8 mouse cellular contexts compared by ENCODE assay signal in genomic region chr5:96792936-96793718, GRCm38 (mm10). TPM values are rescaled to one million over a fixed set of nuclear protein-coding genes. Genes with fewer than 3 reads are reported as not detected.
DNase-seq lines count a peak whose midpoint lies in the region; ATAC-seq lines count a peak whose summit lies in the region.

Gene Anxa3 (plus strand): TSS chr5:96793339.

- H3K4me3 ChIP-seq in intestine, embryonic 14.5 days (ENCODE audit: low read depth, low read length) = peak within 1 kb of the TSS; percentile 49
- peak within 1 kb of the TSS; percentile 36 for H3K4me3 ChIP-seq in limb, embryonic 11.5 days (ENCODE audit: low read depth, low read length)
- H3K4me3 ChIP-seq in midbrain, embryonic 11.5 days (ENCODE audit: low read depth, low read length) = peak within 1 kb of the TSS; percentile 34

- H3K9ac ChIP-seq in intestine, embryonic 14.5 days (ENCODE audit: low read length) = peak within 1 kb of the TSS; percentile 53
- peak within 1 kb of the TSS; percentile 59 for H3K9ac ChIP-seq in limb, embryonic 11.5 days (ENCODE audit: low read length)
- peak within 1 kb of the TSS; percentile 44 for H3K9ac ChIP-seq in midbrain, embryonic 11.5 days (ENCODE audit: low read length)

- no peak within 1 kb of the TSS for H3K27ac ChIP-seq in intestine, embryonic 14.5 days (ENCODE audit: low read depth)
- H3K27ac ChIP-seq in limb, embryonic 11.5 days (replicated peaks; ENCODE audit: low read depth, low read length) = no peak within 1 kb of the TSS
- no peak within 1 kb of the TSS for H3K27ac ChIP-seq in midbrain, embryonic 11.5 days (ENCODE audit: low read depth, low read length)

- no peaks in the 10 kb centered on the region for H3K36me3 ChIP-seq in intestine, embryonic 14.5 days (ENCODE audit: control insufficient read depth, insufficient read depth, low read length)
- no peaks in the 10 kb centered on the region for H3K36me3 ChIP-seq in limb, embryonic 11.5 days (ENCODE audit: control insufficient read depth, insufficient read depth, low read length)
- no peaks in the 10 kb centered on the region for H3K36me3 ChIP-seq in midbrain, embryonic 11.5 days (ENCODE audit: control insufficient read depth, insufficient read depth, low read length)

- H3K27me3 ChIP-seq in intestine, embryonic 14.5 days (replicated peaks; ENCODE audit: control insufficient read depth, insufficient read depth, low read length) = no peaks in the 10 kb centered on the region
- no peaks in the 10 kb centered on the region for H3K27me3 ChIP-seq in limb, embryonic 11.5 days (ENCODE audit: control insufficient read depth, insufficient read depth, low read length)
- no peaks in the 10 kb centered on the region for H3K27me3 ChIP-seq in midbrain, embryonic 11.5 days (ENCODE audit: control insufficient read depth, insufficient read depth, low read length)

- H3K4me2 ChIP-seq in intestine, embryonic 14.5 days (ENCODE audit: low read length) = peak within 1 kb of the TSS; percentile 81
- H3K4me2 ChIP-seq in limb, embryonic 11.5 days (ENCODE audit: low read depth, severe bottlenecking) = peak within 1 kb of the TSS; percentile 84
- H3K4me2 ChIP-seq in midbrain, embryonic 11.5 days = peak within 1 kb of the TSS; percentile 58

- H3K4me1 ChIP-seq in intestine, embryonic 14.5 days (replicated peaks; ENCODE audit: control insufficient read depth, insufficient read depth, low read length) = peaks cover 3% of the 10 kb centered on the region; the same call in 1 of the 2 replicates
- 0 out of 2 replicates have a peak, but pooled peaks cover 4% of the 10 kb centered on the region for H3K4me1 ChIP-seq in limb, embryonic 11.5 days (ENCODE audit: control insufficient read depth, insufficient read depth, low read length)
- H3K4me1 ChIP-seq in midbrain, embryonic 11.5 days (ENCODE audit: control insufficient read depth, insufficient read depth, low read length) = no peaks in the 10 kb centered on the region

- ATAC-seq in CD4-positive, CD25-positive, alpha-beta regulatory T cell, adult 4 months = no peak
- peak; percentile 88 for ATAC-seq in intestine, embryonic 14.5 days (replicated peaks; ENCODE audit: low FRiP score, low TSS enrichment, low read depth)
- ATAC-seq in limb, embryonic 11.5 days (ENCODE audit: insufficient number of reproducible peaks, low FRiP score, low TSS enrichment, low read depth) = peak; percentile 76
- peak; percentile 86 for ATAC-seq in midbrain, embryonic 11.5 days (ENCODE audit: low FRiP score)

- H3K9me3 ChIP-seq in intestine, embryonic 14.5 days (ENCODE audit: control insufficient read depth, low read length) = no peaks in the 10 kb centered on the region
- H3K9me3 ChIP-seq in limb, embryonic 11.5 days (ENCODE audit: control insufficient read depth, low read length) = no peaks in the 10 kb centered on the region
- H3K9me3 ChIP-seq in midbrain, embryonic 11.5 days (ENCODE audit: control insufficient read depth, low read length) = no peaks in the 10 kb centered on the region

- DNase-seq in CD4-positive, CD25-positive, alpha-beta regulatory T cell, adult 2 months (ENCODE audit: low read depth, low spot score) = peak; percentile 17
- DNase-seq in brain, adult 2 months (ENCODE audit: low read depth, low spot score) = peak; percentile 34
- DNase-seq in gastrocnemius, postnatal 25 days = peak; percentile 71
- peak; percentile 69 for DNase-seq in intestine, embryonic 14.5 days (ENCODE audit: low spot score)
- DNase-seq in limb, embryonic 11.5 days (ENCODE audit: low spot score) = peak; percentile 53
- DNase-seq in midbrain, embryonic 11.5 days (ENCODE audit: low spot score, missing footprints) = peak; percentile 89
- DNase-seq in urinary bladder, postnatal 36 days (ENCODE audit: low spot score in 2 of 2) = peak; percentile 39 to 61

- 9% methylated on average over 25 of the region's 26 CpGs for WGBS in intestine, embryonic 14.5 days
- WGBS in limb, embryonic 11.5 days = 12% methylated on average over 26 of the region's 26 CpGs
- WGBS in midbrain, embryonic 11.5 days = 11% methylated on average over 24 of the region's 26 CpGs

RNA-seq across cellular contexts. Expression of gene Anxa3, which starts in this region (rescaled TPM):
- polyA plus RNA-seq in CD4-positive, CD25-positive, alpha-beta regulatory T cell, adult 4 months (2017; shearing (Covaris generic)) = under 1 TPM; 0.62 to 0.81 TPM
- total RNA-seq in gastrocnemius, postnatal 25 days (2021) = 10 to 100 TPM; 20.2 to 20.5 TPM
- 53.9 TPM in 2 replicates for polyA plus RNA-seq in intestine, embryonic 14.5 days (2014; fragmentation: Nextera tagmentation; extraction: Ambion mirVana)
- polyA plus RNA-seq in limb, embryonic 11.5 days (2014; fragmentation: Nextera tagmentation; extraction: Ambion mirVana) = 17.1 and 22.4 TPM in 2 replicates
- 52.7 and 59.7 TPM in 2 replicates for polyA plus RNA-seq in midbrain, embryonic 11.5 days (2014; fragmentation: Nextera tagmentation; extraction: Ambion mirVana)

Comparison
In these comparisons a context has a peak if more than half of its experiments do, and no peak if none do; other contexts are left out.
1. RNA of gene Anxa3 (polyA plus RNA-seq): 53.9 TPM in intestine, embryonic 14.5 days, 52.7 to 59.7 TPM in midbrain, embryonic 11.5 days and 17.1 to 22.4 TPM in limb, embryonic 11.5 days; 0.62 to 0.81 TPM in CD4-positive, CD25-positive, alpha-beta regulatory T cell, adult 4 months; every median in the first group is over 10 times any median in the second.
2. DNase-seq: peak in every context shown above with its lines; median percentile 89 in midbrain, embryonic 11.5 days; 71 in gastrocnemius, postnatal 25 days; 69 in intestine, embryonic 14.5 days; 53 in limb, embryonic 11.5 days; 50 in urinary bladder, postnatal 36 days; 34 in brain, adult 2 months; 17 in CD4-positive, CD25-positive, alpha-beta regulatory T cell, adult 2 months.
3. Peak in every context shown above with its lines, with median percentiles within 50 percentile points of each other: H3K4me2 ChIP-seq, H3K4me3 ChIP-seq and H3K9ac ChIP-seq.